Mouse (Mus musculus) skeletal muscle tissue, adult 2 months (tissue): ENCODE measurements at regions not wholly inside any gene's neighbourhood (a gene's known extent, or its start where the extent isn't known, plus 50 kb on each side); places are given as distances from the start of the nearest gene placed in this dataset.
A peak's percentile ranks its signal among the peaks of the same experiment; 100 is the strongest.
"Not testable (repeated sequence)": the region's sequence is repeated elsewhere in the genome, so short reads cannot be mapped to it uniquely, and the experiment has no call there.

Experiments used
- DNase-seq: peaks from one replicate; pipeline ENCODE4 v3.0.0-alpha.2; 2012; ENCODE audit warnings: low read depth, low spot score

- DNase-seq = peak; percentile 0
These were observed 55.3 kb downstream of the Spin2c start for GRCm38 (mm10) chrX:153887285-153887684.

- DNase-seq = no peak
These were observed 84.4 kb downstream of the Samt1 start for GRCm38 (mm10) chrX:153927996-153928395.

- no peak for DNase-seq
These were observed 79.9 kb downstream of the Samt1 start for GRCm38 (mm10) chrX:153932586-153932985.

GRCm38 (mm10) chrX:153936111-153936510 lies 76.3 kb downstream of the Samt1 start:
- no peak for DNase-seq

- no peak for DNase-seq
These were observed 75.1 kb downstream of the Samt1 start for GRCm38 (mm10) chrX:153937346-153937745.

GRCm38 (mm10) chrX:153940089-153940488 lies 72.4 kb downstream of the Samt1 start:
- no peak for DNase-seq

GRCm38 (mm10) chrX:153941130-153941529 lies 71.3 kb downstream of the Samt1 start:
- not testable (repeated sequence) for DNase-seq
